Mouse (Mus musculus): ENCODE results near the gene Sema3g.

GRCm38 (mm10) chr14:31237101-31237882 is 19.6 kb downstream of the Sema3g start:
- no peak for TF ChIP-seq MAX (IDR thresholded peaks at IDR 0.05)
- TF ChIP-seq CTCF (IDR thresholded peaks at IDR 0.05; ENCODE audit: control insufficient read depth, insufficient read depth, insufficient read length): no peak
- TF ChIP-seq MYOD1 (IDR thresholded peaks at IDR 0.05; ENCODE audit: control insufficient read depth, insufficient read length, low read depth): no peak
- TF ChIP-seq USF1 (IDR thresholded peaks at IDR 0.05; ENCODE audit: low read depth): no peak
